In genomic region chr19:42308931-42309330, GRCm38 (mm10) we compare ENCODE assay signal across 25 mouse cellular contexts.
"Had no signal": no experiment of that assay in that cellular context is flagged by ENCODE, and none has a peak within 500 bp of the region (broad histone marks: within the 10 kb centered on the region; RNA-seq: fewer than 3 reads in every experiment).

No protein-coding gene starts in this region.

- ATAC-seq: hindbrain, embryonic 16.5 days; inflammation-experienced regulatory T-cells, adult 6 months; intestine, embryonic 15.5 days; intestine, postnatal 0 days; liver, embryonic 12.5 days had no signal

- DNase-seq: gastrocnemius, adult 2 months; gastrocnemius, postnatal 14 days; gastrocnemius, postnatal 36 days; heart, postnatal 10 days; heart, postnatal 4 days; kidney, adult 18-20 months; kidney, adult 8-10 months; kidney, postnatal 14 days; kidney, postnatal 36 days; layer of hippocampus, adult 9-11 months; layer of hippocampus, postnatal 36 days; left cerebral cortex, postnatal 4 days had no signal

- H3K4me2 ChIP-seq: heart, embryonic 12.5 days; hindbrain, embryonic 12.5 days; hindbrain, embryonic 14.5 days; intestine, embryonic 15.5 days; limb, embryonic 13.5 days; limb, embryonic 15.5 days; liver, embryonic 12.5 days had no signal

- H3K9ac ChIP-seq: heart, embryonic 12.5 days; hindbrain, embryonic 12.5 days; hindbrain, embryonic 14.5 days; intestine, embryonic 15.5 days; limb, embryonic 13.5 days; limb, embryonic 15.5 days; liver, embryonic 12.5 days; liver, embryonic 14.5 days had no signal

- H3K9me3 ChIP-seq: heart, embryonic 10.5 days; heart, embryonic 12.5 days; hindbrain, embryonic 10.5 days; hindbrain, embryonic 12.5 days; intestine, embryonic 15.5 days; limb, embryonic 13.5 days; limb, embryonic 15.5 days; liver, embryonic 12.5 days had no signal

- H3K4me3 ChIP-seq: gastrocnemius, adult 2 months; heart, embryonic 10.5 days; heart, embryonic 12.5 days; hindbrain, embryonic 10.5 days; hindbrain, embryonic 12.5 days; intestine, embryonic 15.5 days; limb, embryonic 13.5 days; limb, embryonic 15.5 days; liver, embryonic 12.5 days had no signal

- H3K27me3 ChIP-seq: hindbrain, embryonic 12.5 days; intestine, embryonic 15.5 days had no signal

- H3K4me1 ChIP-seq: intestine, embryonic 15.5 days; liver, embryonic 12.5 days had no signal

- H3K36me3 ChIP-seq: heart, embryonic 10.5 days; heart, embryonic 12.5 days; hindbrain, embryonic 10.5 days; hindbrain, embryonic 12.5 days; intestine, embryonic 15.5 days; limb, embryonic 13.5 days; limb, embryonic 15.5 days; liver, embryonic 12.5 days had no signal

- H3K27ac ChIP-seq: gastrocnemius, adult 2 months; heart, embryonic 10.5 days; hindbrain, embryonic 10.5 days; hindbrain, embryonic 12.5 days; hindbrain, embryonic 14.5 days; intestine, embryonic 15.5 days; limb, embryonic 13.5 days; limb, embryonic 15.5 days; liver, embryonic 12.5 days; liver, embryonic 14.5 days had no signal
